In the genomic region with DNA sequence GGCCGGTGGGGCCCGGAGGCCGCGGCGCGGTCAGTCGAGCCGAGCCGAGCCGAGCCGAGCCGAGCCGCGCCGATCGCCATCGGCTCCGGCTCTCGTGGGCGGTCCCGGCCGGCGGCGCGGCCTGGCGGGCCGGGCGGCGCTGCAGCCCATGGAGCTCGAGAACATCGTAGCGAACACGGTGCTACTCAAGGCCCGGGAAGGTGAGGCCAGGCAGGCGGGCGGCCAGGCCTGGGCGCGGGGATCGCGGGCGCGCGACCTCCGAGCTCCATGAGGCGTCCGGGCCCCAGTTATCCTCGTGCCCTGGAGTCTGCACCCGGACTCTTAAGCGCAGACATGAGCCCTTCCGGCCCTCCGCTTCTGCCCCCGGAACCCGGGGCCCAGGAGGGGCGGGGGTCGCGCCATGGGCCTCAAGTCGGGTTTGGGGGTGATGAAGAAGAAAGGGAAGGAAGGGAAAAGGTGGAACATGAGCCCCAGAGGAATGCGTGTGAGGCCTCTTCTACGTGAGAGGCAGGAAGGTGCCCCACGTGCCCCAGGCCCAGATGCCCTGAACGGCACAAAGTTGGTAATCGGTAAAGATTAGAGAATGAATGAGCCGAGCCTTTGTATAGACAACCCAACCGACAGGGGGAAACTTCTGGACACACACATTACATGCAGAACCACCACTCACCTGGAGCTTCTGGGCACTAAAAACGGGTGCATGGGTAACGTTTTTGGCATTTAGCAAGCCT, we compare ENCODE assay signal across 8 mouse cellular contexts. TPM values are rescaled to one million over a fixed set of nuclear protein-coding genes. Genes with fewer than 3 reads are reported as not detected.
DNase-seq lines count a peak whose midpoint lies in the region; ATAC-seq lines count a peak whose summit lies in the region.

No protein-coding gene starts in this region.

- H3K4me1 ChIP-seq in forebrain, embryonic 15.5 days = peaks cover 29% of the 10 kb centered on the region
- H3K4me1 ChIP-seq in liver, embryonic 15.5 days (replicated peaks) = peaks cover 61% of the 10 kb centered on the region

- peak overlapping the region; percentile 72 for H3K4me2 ChIP-seq in forebrain, embryonic 15.5 days (replicated peaks)
- peak overlapping the region; percentile 92 for H3K4me2 ChIP-seq in liver, embryonic 15.5 days

- under 1% methylated on average over 59 of the region's 66 CpGs for WGBS in forebrain, embryonic 15.5 days
- under 1% methylated on average over 66 of the region's 66 CpGs for WGBS in liver, embryonic 15.5 days (ENCODE audit: insufficient replicate concordance)

- H3K27me3 ChIP-seq in forebrain, embryonic 15.5 days = no peaks in the 10 kb centered on the region
- no peaks in the 10 kb centered on the region for H3K27me3 ChIP-seq in liver, embryonic 15.5 days

- H3K27ac ChIP-seq in forebrain, embryonic 15.5 days (replicated peaks) = peak overlapping the region; percentile 97
- H3K27ac ChIP-seq in liver, embryonic 15.5 days (replicated peaks) = peak overlapping the region; percentile 97

- no peak for ATAC-seq in forebrain, embryonic 15.5 days (replicated peaks)
- no peak for ATAC-seq in liver, embryonic 15.5 days (ENCODE audit: insufficient read depth)
- no peak for ATAC-seq in CD4-positive, CD25-positive, alpha-beta regulatory T cell, adult 4 months

- peak; percentile 38 for DNase-seq in kidney, adult 9 months
- DNase-seq in kidney, adult 8-10 months = no peak
- peak; percentile 61 for DNase-seq in R1 (ENCODE audit: low read depth, low spot score)
- DNase-seq in thymus, postnatal 10 days (ENCODE audit: low spot score in 2 of 2) = peak; percentile 48 to 55
- DNase-seq in layer of hippocampus, postnatal 25 days (ENCODE audit: extremely low spot score in 1 of 2, low spot score in 1 of 2) = no peak

- peaks cover 6% of the 10 kb centered on the region for H3K36me3 ChIP-seq in forebrain, embryonic 15.5 days
- H3K36me3 ChIP-seq in liver, embryonic 15.5 days (replicated peaks) = peaks cover 22% of the 10 kb centered on the region

- peak overlapping the region; percentile 81 for H3K9ac ChIP-seq in forebrain, embryonic 15.5 days (replicated peaks)
- peak overlapping the region; percentile 96 for H3K9ac ChIP-seq in liver, embryonic 15.5 days

- H3K9me3 ChIP-seq in forebrain, embryonic 15.5 days = no peaks in the 10 kb centered on the region
- no peaks in the 10 kb centered on the region for H3K9me3 ChIP-seq in liver, embryonic 15.5 days (replicated peaks)

- H3K4me3 ChIP-seq in forebrain, embryonic 15.5 days = peak overlapping the region; percentile 69
- H3K4me3 ChIP-seq in liver, embryonic 15.5 days (replicated peaks) = peak overlapping the region; percentile 87

RNA-seq across cellular contexts. Expression of gene Grk6, which starts 0.7 kb away (rescaled TPM):
- polyA plus RNA-seq in forebrain, embryonic 15.5 days (2015; fragmentation: Nextera tagmentation; extraction: Ambion mirVana) = 46.1 and 47.6 TPM in 2 replicates
- 24.3 and 27.6 TPM in 2 replicates for polyA plus RNA-seq in liver, embryonic 15.5 days (2015; fragmentation: Nextera tagmentation; extraction: Ambion mirVana)
- polyA plus RNA-seq in CD4-positive, CD25-positive, alpha-beta regulatory T cell, adult 4 months (2017; shearing (Covaris generic)) = 10 to 100 TPM; 26.4 to 36.7 TPM
- 10 to 100 TPM; 66.7 to 74.7 TPM for total RNA-seq in layer of hippocampus, postnatal 25 days (2021)

RNA-seq across cellular contexts. Expression of gene Prr7, which starts 18.5 kb away (rescaled TPM):
- polyA plus RNA-seq in forebrain, embryonic 15.5 days (2015; fragmentation: Nextera tagmentation; extraction: Ambion mirVana) = 3.2 and 3.4 TPM in 2 replicates
- not detected in 2 replicates for polyA plus RNA-seq in liver, embryonic 15.5 days (2015; fragmentation: Nextera tagmentation; extraction: Ambion mirVana)
- not detected for polyA plus RNA-seq in CD4-positive, CD25-positive, alpha-beta regulatory T cell, adult 4 months (2017; shearing (Covaris generic))
- total RNA-seq in layer of hippocampus, postnatal 25 days (2021) = 10 to 100 TPM; 96.9 to 97.3 TPM

RNA-seq across cellular contexts. Expression of gene F12, which starts 18.9 kb away (rescaled TPM):
- polyA plus RNA-seq in forebrain, embryonic 15.5 days (2015; fragmentation: Nextera tagmentation; extraction: Ambion mirVana) = 0.09 TPM in 1 of 2 replicates, not detected in the other
- 118 and 151 TPM in 2 replicates for polyA plus RNA-seq in liver, embryonic 15.5 days (2015; fragmentation: Nextera tagmentation; extraction: Ambion mirVana)
- polyA plus RNA-seq in CD4-positive, CD25-positive, alpha-beta regulatory T cell, adult 4 months (2017; shearing (Covaris generic)) = not detected
- under 1 TPM; 0.35 to 0.47 TPM for total RNA-seq in layer of hippocampus, postnatal 25 days (2021)

RNA-seq across cellular contexts. Expression of gene Pfn3, which starts 30.5 kb away (rescaled TPM):
- 0.63 TPM in 1 of 2 replicates, not detected in the other for polyA plus RNA-seq in forebrain, embryonic 15.5 days (2015; fragmentation: Nextera tagmentation; extraction: Ambion mirVana)
- not detected in 2 replicates for polyA plus RNA-seq in liver, embryonic 15.5 days (2015; fragmentation: Nextera tagmentation; extraction: Ambion mirVana)
- polyA plus RNA-seq in CD4-positive, CD25-positive, alpha-beta regulatory T cell, adult 4 months (2017; shearing (Covaris generic)) = not detected
- not detected for total RNA-seq in layer of hippocampus, postnatal 25 days (2021)

RNA-seq across cellular contexts. Expression of gene Dbn1, which starts 42.4 kb away (rescaled TPM):
- 732 and 750 TPM in 2 replicates for polyA plus RNA-seq in forebrain, embryonic 15.5 days (2015; fragmentation: Nextera tagmentation; extraction: Ambion mirVana)
- polyA plus RNA-seq in liver, embryonic 15.5 days (2015; fragmentation: Nextera tagmentation; extraction: Ambion mirVana) = 7.5 and 7.6 TPM in 2 replicates
- not detected for polyA plus RNA-seq in CD4-positive, CD25-positive, alpha-beta regulatory T cell, adult 4 months (2017; shearing (Covaris generic))
- 100 to 1,000 TPM; 356 to 398 TPM for total RNA-seq in layer of hippocampus, postnatal 25 days (2021)

Comparison
In these comparisons a context has a peak if more than half of its experiments do, and no peak if none do; other contexts are left out.
1. DNase-seq: peak in kidney, adult 9 months (single experiment), R1 (single experiment) and thymus, postnatal 10 days (2 of 2); none in kidney, adult 8-10 months (0 of 2) and layer of hippocampus, postnatal 25 days (0 of 2).
2. RNA of gene F12, which starts 18.9 kb away (polyA plus RNA-seq): 118 to 151 TPM in liver, embryonic 15.5 days; not detected in CD4-positive, CD25-positive, alpha-beta regulatory T cell, adult 4 months and 0.09 TPM in forebrain, embryonic 15.5 days; every median in the first group is over 10 times any median in the second.